Mouse (Mus musculus) brain, embryonic 14.5 days (tissue): ENCODE measurements around the gene Atxn7l3. TPM values are rescaled to one million over a fixed set of nuclear protein-coding genes. Genes with fewer than 3 reads are reported as not detected.

ENCODE experiments used
- DNase-seq: peaks from one replicate; pipeline ENCODE4 v3.0.0-alpha.2; 2011; ENCODE audit warnings: low read depth
- CTCF ChIP-seq: fragments of 200-500 bp; IDR thresholded peaks from 2 replicates; pipeline ENCODE4 v1.5.1; 2012; ENCODE audit warnings: inconsistent platforms, mild to moderate bottlenecking, moderate library complexity, borderline replicate concordance; ENCODE audit not compliant: insufficient read depth, insufficient read length; ENCODE audit errors: extremely low read depth
- POLR2A ChIP-seq: fragments of 200-500 bp; IDR thresholded peaks from 2 replicates; pipeline ENCODE4 v1.6.1; 2012; ENCODE audit warnings: mild to moderate bottlenecking, inconsistent platforms, borderline replicate concordance; ENCODE audit not compliant: poor library complexity, insufficient read depth, insufficient read length, severe bottlenecking; ENCODE audit errors: extremely low read depth
- polyA plus RNA-seq: library from polyadenylated mRNA; depleted of rRNA; stranded (reverse); fragments of >200 nt; gene quantifications from 2 replicates; pipeline ENCODE4 v1.2.3, GENCODE M21; 2012; rRNA removed

The Atxn7l3 gene
- polyA plus RNA-seq, 1 experiment, result 130 TPM

DNA sequence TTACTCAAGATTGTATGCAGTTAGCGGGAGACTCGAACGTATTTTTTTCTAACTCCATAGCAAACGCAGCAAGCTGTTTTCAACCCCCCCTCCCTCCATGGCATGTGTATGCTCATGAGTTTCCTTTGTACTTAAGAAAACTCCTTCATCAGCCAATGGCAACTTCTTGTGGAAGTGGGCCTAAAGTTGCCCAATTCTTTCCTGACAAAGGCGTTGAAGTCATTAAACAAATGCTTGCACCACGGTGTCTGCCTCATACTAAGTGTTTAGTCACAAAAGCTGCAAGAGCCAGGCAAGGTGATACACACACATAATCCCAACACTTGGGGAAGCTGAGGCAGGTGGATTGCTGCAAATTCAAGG, 50.2 kb downstream of the Atxn7l3 start:
- DNase-seq, result no peak

DNA sequence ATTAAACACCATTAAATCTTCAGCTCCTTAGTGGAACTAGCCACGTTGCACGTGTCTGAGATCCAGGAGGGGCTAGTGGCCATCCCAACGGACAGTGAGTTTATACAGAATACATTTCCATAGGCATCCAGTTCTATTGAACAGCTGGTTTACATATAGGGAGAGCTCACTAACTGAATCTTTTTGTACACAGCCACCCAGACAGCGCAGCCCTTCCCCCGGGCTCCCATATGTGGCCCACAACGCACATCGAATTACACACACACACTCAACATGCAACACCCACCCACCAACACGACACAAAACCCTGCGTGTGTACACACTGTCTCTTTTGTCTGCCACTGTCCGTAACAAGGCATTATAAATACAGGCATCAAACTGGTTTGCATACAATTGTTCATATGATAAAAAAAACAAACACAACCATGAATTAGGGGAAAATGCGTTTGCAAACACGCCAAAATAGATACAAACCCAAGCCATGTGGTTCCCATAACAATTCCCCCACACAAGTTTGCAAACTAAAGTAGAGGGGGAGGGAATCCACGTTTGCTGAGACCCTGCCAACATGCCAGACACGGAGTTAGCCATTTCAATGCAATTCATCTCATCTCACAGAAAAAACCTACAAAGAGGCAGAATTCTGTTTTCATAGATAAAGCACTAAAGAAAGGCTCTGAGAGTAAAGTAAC, 50.7 kb downstream of the Atxn7l3 start:
- TF ChIP-seq CTCF (no peak), POLR2A (no peak)
- DNase-seq, result no peak

More for the DNA sequence above, 50.2 kb downstream of the Atxn7l3 start:
- no peak for TF ChIP-seq POLR2A
- TF ChIP-seq CTCF, result no peak

DNA sequence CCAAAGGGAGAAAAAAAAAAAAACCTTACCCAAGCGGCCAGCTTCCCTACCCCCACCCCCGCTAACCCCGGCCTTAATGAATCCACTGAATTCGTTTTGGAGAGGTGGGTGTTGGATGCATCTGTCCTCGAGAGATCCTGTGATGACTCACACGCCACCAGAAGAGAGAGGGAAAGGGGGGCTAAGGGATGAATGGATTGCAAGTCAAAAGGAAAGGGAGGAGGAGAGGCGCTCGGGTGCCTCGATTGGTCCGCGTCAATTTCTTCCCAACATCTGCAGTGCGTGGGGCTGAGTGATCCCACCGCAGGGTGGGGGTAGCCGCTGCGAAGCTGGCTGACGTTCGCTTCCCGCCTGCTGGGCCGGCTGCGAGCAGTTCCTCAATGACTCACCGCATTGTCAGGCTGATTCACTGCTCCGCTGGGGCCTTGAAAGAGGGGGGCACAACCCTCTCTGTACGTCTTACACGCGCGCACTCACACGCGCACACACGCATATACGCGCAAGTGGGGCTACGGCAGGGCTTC, 51.4 kb downstream of the Atxn7l3 start:
- TF ChIP-seq CTCF (no peak), POLR2A (peak; percentile 33; the same call in 1 of the 2 replicates)

DNA sequence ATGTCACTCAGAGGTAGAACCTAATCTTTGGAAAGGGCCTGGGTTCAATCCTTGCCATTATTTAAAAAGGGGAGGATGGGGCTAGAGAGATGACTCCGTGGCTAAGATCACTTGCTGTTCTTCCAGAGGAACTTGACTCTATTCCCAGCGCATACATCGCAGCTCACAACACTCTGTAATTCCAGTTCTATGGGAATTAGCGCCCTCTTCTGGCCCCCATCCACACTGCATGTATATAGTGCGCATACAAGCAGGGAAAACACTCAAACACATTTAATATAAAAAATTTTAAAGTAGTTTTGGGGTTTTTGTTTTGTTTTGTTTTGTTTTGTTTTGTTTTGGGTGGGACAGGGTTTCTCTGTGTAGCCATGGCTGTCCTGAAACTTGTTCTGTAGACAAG, 54.6 kb downstream of the Atxn7l3 start:
- TF ChIP-seq POLR2A (no peak), CTCF (no peak)
- DNase-seq, result no peak

More for the DNA sequence above, 51.4 kb downstream of the Atxn7l3 start:
- peak; percentile 89 for DNase-seq

DNA sequence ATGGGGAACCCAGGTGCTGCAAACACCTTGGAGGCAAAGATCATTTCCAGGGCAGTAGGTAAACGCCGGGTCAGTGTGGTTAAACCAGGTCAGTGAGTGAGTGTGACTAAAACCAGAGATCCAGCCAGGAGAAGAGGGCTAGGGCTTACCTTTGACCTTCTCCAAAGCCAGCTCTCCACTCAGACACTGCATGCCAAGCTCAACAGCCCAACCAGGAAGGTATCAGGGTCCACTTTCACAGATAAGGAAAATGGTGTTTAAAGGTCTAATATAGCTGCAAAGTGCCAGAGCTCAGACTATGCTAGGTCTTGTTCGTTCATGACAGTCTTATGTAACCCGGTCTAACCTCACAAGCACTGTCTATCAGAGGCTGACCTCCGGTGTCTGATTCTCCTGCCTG, 55.2 kb downstream of the Atxn7l3 start:
- no peak for DNase-seq
- no peak for TF ChIP-seq POLR2A

DNA sequence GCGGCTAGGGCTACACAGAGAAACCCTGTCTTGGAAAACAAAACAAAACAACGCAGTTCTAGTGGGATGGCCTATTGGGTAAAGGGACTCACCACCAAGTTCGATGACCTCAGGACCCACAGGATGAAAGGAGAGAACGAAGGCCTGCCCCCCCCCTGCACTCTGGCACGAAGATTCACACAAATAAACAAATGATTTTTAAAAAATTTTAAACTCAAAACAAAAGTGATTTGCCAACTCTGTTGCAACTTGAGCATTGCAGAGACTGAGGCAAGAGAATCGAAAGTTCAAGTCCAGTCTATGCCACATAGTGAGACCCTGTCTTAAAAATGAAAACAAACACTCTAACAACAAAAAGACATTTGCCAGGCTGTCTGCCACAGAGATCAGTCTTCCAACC, 55.8 kb downstream of the Atxn7l3 start:
- no peak for DNase-seq
- TF ChIP-seq POLR2A (no peak), CTCF (no peak)

Other genes starting within 250 kb of the Atxn7l3 start
- 49.9 and 51.5 TPM in 2 replicates for gene Mpp2, start 208.1 kb downstream of the Atxn7l3 start, polyA plus RNA-seq
- not detected in 2 replicates for gene Ppy, start 195.3 kb downstream of the Atxn7l3 start, polyA plus RNA-seq
- gene Pyy, start 188.8 kb downstream of the Atxn7l3 start, polyA plus RNA-seq, result 1.8 and 4.0 TPM in 2 replicates
- 0.04 and 0.05 TPM in 2 replicates for gene Nags, start 151.1 kb downstream of the Atxn7l3 start, polyA plus RNA-seq
- 36.3 and 38.6 TPM in 2 replicates for gene Tmem101, start 140.2 kb downstream of the Atxn7l3 start, polyA plus RNA-seq
- gene Lsm12, start 111.3 kb downstream of the Atxn7l3 start, polyA plus RNA-seq, result 36.5 and 47.6 TPM in 2 replicates
- 56.9 and 67.0 TPM in 2 replicates for gene G6pc3, start 107.0 kb downstream of the Atxn7l3 start, polyA plus RNA-seq
- 147 and 153 TPM in 2 replicates for gene Hdac5, start 66.5 kb downstream of the Atxn7l3 start, polyA plus RNA-seq
- 5.0 and 8.2 TPM in 2 replicates for gene BC030867, start 47.7 kb downstream of the Atxn7l3 start, polyA plus RNA-seq
- gene Asb16, start 27.9 kb downstream of the Atxn7l3 start, polyA plus RNA-seq, result 0.25 and 0.56 TPM in 2 replicates
- 74.7 and 88.3 TPM in 2 replicates for gene Tmub2, start 11.7 kb downstream of the Atxn7l3 start, polyA plus RNA-seq
- gene Ubtf, start 23.1 kb upstream of the Atxn7l3 start, polyA plus RNA-seq, result 57.7 and 80.5 TPM in 2 replicates
- gene Slc4a1, start 69.6 kb upstream of the Atxn7l3 start, polyA plus RNA-seq, result 1.3 and 2.6 TPM in 2 replicates
- gene Rundc3a, start 96.8 kb upstream of the Atxn7l3 start, polyA plus RNA-seq, result 292 and 306 TPM in 2 replicates
- gene Slc25a39, start 111.3 kb upstream of the Atxn7l3 start, polyA plus RNA-seq, result 122 and 129 TPM in 2 replicates
- gene Grn, start 133.7 kb upstream of the Atxn7l3 start, polyA plus RNA-seq, result 33.2 and 53.0 TPM in 2 replicates
- 221 and 276 TPM in 2 replicates for gene Fam171a2, start 151.1 kb upstream of the Atxn7l3 start, polyA plus RNA-seq
- gene Itga2b, start 173.5 kb upstream of the Atxn7l3 start, polyA plus RNA-seq, result 4.8 and 5.3 TPM in 2 replicates